Mouse (Mus musculus) T-helper 1 cell (primary cell): ENCODE results near the gene Epha3.

Source experiments
- in situ Hi-C: fragments of 300-600 bp; cut with MboI, MseI; formaldehyde crosslinking; loops from one replicate; pipeline ENCODE4 v1.15.1; 2025; ENCODE audit warnings: high pct_unique_total_duplicates

Epha3 gene

GRCm38 (mm10) chr16:63501456-63501855 lies 362.5 kb downstream of the Epha3 start:
- in situ Hi-C loops: no loop called here

DNA sequence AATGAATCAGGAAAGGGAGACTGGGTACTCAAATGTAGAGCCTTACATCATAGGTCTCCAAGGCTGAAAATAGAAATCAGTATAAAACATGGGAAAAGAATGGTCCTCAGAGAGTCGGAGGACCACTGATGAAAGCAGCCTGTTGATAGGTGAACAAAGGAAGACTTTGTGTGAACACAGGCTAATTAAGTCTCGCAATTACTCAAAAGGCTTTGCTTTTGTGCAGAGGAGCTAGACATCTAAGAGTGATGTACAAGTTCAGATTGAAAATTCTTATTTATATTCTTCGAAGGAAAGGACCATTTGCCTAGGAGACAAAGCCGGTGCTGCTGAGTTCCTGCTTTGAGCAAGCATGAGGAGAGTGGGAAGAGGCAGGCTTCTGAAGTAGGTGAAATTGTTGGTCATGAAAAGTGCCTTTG lies 363.0 kb downstream of the Epha3 start:
- in situ Hi-C loops: no loop called here
